Mouse (Mus musculus): ENCODE data around the gene Chd5.

The Chd5 gene

DNA sequence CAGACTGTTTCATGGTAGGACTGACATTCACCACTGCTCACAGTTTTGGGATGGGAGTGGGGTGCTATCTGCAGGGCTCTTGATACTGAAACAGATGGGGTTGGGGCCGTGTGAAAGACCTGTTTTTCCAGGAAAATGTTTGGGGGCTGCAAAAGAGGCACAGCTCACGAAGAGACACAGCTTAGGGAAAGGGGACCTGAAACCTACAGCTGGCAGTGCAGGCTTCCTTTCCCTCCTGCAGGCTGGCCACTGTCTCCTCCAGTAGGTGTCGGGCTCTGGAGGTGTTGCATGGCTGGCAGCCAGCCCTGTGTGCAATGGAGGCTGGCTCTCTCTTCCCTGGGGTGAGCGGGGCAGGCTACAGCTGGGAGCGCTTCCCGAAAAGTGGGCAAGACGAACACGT, 89.8 kb downstream of the Chd5 start:
- ChIA-PET CTCF (interaction anchor here in 1 of 4 experiments (0.9 to 1.5 kb wide), 4 partner anchors 12 to 290 kb away, joined by 3 to 4 read pairs (median 4); no protein-coding TSS in a partner anchor), POLR2A (no interaction called here)

DNA sequence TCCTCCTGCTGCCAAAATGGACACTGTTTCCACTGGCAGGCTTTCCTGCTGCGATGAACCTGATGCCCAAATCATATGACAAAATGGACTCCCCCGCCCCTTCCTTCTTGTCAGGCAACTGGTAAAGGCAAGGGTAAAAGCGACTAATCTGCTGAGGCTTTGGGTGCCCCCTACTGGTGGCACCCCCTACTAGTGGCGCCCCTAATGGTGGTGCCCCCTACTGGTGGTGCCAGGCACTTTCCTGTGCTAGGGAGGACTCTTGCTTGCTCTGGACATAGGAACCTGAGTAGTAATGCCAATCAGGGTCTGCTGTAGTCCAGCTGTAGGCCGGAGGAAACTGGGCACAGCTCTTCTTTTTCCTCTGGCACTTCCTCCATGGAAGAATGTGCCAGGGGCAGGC, 93.9 kb downstream of the Chd5 start:
- ChIA-PET POLR2A (interaction anchor here in 3 of 4 experiments (0.6 to 1.5 kb wide), 4 partner anchors 9 to 107 kb away, joined by 3 to 5 read pairs (median 4); partner anchors contain the start of gene Rpl22 (in 1 of the 3)), CTCF (interaction anchor here (0.7 to 5.0 kb wide), 16 partner anchors 8 to 219 kb away, joined by 3 to 84 read pairs (median 6); partner anchors contain the start of genes Chd5 (in 1 of the 4) and Rpl22 (in 1 of the 4))

DNA sequence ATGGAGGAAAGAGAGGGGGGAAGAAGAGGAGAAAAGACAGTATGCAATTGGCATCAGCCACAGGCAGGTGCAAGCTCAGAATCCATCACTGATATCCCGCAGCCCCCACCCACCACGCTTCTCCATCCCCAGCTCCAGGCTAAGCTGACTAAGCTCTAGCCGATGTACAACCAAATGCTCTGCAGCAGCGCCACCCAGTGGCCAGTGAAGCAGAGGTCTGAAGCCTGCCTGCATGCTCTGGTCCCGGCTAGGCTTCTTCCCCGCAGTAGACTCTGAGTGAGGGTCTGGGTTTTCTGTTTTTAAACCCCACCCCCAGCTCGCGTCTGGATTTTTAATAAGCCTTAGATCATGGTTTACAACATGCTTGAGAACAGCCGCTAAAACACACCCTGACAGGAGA, 96.4 kb downstream of the Chd5 start:
- POLR2A ChIA-PET, result interaction anchor here in 3 of 4 experiments (0.6 to 2.2 kb wide), 15 partner anchors 9 to 117 kb away, joined by 3 to 11 read pairs (median 4); partner anchors contain the start of genes Rnf207 (in 1 of the 3) and Rpl22 (in 1 of the 3)
- CTCF ChIA-PET, result interaction anchor here (0.5 to 5.0 kb wide), 167 partner anchors 10 to 1488 kb away, joined by 3 to 84 read pairs (median 4); partner anchors contain the start of genes Rnf207 (in 4 of the 4), Chd5 (in 2 of the 4), Kcnab2 (in 2 of the 4) and Nphp4 (in 2 of the 4)

DNA sequence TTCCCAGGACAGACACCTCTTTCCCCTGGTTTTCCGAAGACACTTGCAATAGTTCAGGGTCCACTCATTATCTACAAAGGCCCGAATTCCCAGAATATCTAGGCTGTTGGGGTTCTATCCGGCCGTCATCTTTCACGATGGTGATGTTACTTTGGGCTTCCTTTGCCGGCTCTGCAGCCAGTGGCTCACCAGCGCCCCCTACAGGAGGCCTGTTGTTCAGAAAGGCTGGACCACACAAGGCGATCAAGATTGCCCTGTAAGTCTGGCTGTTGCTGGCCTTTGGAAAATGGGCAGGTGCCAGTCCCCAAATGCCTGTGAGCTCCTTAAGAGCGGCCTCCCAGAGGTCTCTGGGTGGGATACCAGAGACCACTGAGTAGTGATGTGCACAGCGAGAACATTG, 96.8 kb downstream of the Chd5 start:
- CTCF ChIA-PET, result interaction anchor here (0.7 to 5.0 kb wide), 128 partner anchors 9 to 1798 kb away, joined by 3 to 84 read pairs (median 5); partner anchors contain the start of genes Rnf207 (in 4 of the 4), Chd5 (in 2 of the 4), Kcnab2 (in 2 of the 4) and Rpl22 (in 2 of the 4)

More for the DNA sequence above, 96.8 kb downstream of the Chd5 start:
- POLR2A ChIA-PET, result interaction anchor here in 3 of 4 experiments (0.6 to 2.2 kb wide), 13 partner anchors 9 to 118 kb away, joined by 3 to 11 read pairs (median 4); partner anchors contain the start of genes Rnf207 (in 1 of the 3) and Rpl22 (in 1 of the 3)

Data from embryonic stem cell, embryonic (primary cell).